Mouse (Mus musculus) neutrophil, adult 5-6 weeks (primary cell): ENCODE measurements at regions not wholly inside any gene's neighbourhood (a gene's known extent, or its start where the extent isn't known, plus 50 kb on each side); places are given as distances from the start of the nearest gene placed in this dataset.

Experiments
- ATAC-seq: fragments of 151-379, 151-347 bp; 2 replicates; pipeline ENCODE4 v1.8.0; 2017; ENCODE audit warnings: mild to moderate bottlenecking, moderate TSS enrichment; ENCODE audit not compliant: insufficient number of reproducible peaks, poor library complexity, low FRiP score, severe bottlenecking; ENCODE audit errors: extremely low read depth

DNA sequence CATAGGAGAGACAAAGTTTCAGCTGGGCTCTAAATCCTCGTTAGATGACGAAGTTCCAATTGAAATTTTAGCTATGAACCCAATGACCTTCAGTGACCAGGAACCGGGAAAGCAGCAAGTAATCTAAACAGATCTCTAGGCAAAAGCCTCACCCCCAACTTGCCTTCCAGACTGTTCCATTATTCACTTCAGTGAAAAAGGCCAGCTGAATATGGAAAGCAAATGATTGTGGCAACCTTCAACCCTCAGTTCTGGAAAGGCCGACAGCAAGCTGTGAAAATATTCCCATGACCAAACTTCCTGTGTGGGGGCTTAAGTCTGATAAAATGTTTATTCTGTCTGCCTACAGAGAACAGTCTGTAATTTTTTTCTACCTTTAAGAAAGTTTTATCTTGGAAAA is 252.5 kb upstream of the Nrip1 start:
- ATAC-seq, result no peak

DNA sequence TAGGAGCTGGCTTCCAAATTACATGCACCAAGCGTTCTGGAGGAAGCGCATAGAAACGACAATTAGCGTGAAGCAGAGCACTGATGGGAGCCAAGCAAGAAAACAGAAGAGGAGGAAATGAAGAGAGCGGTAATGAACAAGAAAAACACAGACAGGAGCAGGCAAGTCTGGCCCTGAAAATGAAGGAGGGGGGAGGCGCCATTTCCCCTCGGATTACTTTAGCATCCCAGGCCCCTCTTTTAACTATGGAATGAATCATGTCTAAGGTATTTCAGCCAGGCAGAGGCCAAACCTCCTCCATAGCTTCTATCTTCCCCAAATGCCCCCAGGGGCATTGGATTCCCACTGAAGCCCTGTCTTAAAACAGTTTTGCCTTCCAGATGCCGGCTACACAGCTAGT is 248.1 kb upstream of the Nrip1 start:
- ATAC-seq, result no peak

DNA sequence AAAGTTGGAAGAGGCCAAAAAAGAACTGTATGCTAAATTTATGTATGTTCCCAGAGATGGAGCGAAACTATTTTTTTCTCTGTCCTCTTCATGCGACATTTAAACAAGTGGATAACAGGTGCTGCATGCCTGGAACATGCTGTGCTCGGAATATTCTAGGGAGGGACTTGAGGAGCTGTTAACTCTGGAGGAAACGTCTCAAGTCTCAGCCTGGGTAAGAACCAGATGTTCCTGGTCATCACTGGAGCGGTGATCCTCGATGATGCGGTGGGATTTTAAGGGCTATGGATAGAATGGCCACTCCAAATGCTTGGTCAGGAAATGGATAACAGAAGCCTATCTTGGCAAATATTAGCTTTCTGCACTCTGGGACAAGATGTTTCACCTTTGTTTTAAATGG is 244.7 kb upstream of the Nrip1 start:
- no peak for ATAC-seq

DNA sequence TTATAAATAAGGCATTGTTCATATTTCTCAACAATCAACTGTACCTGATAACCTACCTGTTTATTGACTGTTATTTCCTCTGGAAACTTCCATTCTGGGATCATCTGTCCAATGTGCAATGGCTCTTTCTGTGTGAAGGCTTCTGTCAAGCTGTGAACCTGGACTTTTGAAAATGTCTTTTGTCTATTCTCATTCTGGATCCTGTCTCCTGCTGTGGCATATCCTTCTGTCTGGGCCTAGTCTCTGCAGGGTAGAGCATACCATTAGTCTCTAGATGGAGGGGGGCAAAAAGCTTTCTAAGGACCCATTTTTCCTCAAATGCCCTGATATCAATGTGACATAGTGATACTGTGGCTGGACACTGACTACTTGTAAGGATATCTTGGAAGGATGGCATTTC is 237.4 kb upstream of the Nrip1 start:
- no peak for ATAC-seq

DNA sequence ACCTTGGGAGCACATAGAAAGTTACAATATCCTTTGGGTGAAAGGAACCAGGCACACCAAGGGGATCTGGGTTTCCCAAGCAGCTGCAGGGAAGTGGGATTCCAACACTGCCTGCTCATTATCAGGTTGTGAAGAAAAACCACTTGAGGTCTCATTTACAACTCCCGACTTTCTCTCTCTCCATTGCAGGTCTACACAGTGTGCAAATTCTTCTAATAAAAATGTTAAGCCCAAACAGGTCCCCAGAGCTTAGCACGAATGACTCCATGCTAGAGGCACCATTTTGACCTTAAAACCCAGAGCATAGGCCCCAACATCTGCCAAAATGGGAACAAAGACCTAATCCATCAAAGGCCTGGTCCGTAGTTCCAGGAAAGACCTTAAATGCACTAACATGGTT is 231.3 kb upstream of the Nrip1 start:
- ATAC-seq, result no peak

DNA sequence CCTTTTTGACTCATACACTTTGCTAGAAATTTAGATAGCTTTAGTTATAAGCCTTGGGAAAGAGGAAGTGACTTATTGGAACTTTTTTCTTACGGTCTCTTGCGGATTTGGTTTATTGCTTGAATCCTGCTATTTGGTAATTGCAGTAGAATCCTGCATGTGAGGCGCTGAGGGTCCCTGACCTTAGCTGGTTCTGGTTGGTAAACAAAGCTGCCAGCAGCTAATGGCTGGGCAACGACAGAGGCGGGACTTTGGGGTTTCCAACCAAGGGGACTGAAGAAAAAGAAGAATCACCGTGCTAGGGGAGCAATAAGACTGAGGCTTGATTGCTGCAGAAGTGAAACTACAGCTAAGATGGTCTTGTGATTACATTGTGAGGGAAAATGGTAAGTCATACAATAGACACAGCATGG is 230.2 kb upstream of the Nrip1 start:
- peak; percentile 82 for ATAC-seq

DNA sequence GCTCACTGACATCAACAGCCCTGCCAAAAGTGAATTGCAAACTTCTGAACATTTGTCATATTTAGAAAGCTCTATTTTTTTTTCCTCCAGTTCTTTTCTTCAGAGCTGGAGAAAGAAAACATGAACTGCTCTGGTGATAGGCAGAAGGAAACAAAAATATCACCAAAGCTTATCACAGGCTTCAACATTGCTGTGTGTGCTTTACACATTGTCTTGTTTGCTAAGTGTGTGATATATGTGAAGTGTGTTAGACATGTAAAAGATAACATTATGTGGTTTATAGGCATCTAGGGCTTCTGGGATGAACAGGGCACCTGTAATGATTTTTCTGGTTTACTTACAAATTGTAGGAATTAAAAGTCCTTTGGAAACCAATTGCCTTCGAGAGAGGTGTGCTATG is 229.8 kb upstream of the Nrip1 start:
- no peak for ATAC-seq

DNA sequence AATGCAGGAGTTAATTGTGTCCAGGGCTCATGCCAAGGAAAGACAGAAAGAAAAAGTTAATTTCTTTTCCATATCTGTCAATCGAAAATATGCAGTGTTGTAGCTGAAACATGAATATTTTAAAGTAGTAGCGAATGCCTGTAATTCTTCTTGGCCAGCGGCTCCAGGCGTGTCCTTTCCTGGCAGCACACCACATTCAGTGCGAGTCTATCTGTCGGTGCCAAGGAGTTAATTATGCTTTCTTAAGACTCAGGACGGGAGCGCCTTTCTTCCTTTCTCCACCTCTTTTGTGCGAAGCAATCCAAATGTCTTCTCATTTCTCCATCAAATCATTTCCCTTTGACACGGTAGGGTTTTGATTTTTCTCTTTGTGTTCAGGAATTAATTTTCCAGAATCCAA is 226.5 kb upstream of the Nrip1 start:
- no peak for ATAC-seq

DNA sequence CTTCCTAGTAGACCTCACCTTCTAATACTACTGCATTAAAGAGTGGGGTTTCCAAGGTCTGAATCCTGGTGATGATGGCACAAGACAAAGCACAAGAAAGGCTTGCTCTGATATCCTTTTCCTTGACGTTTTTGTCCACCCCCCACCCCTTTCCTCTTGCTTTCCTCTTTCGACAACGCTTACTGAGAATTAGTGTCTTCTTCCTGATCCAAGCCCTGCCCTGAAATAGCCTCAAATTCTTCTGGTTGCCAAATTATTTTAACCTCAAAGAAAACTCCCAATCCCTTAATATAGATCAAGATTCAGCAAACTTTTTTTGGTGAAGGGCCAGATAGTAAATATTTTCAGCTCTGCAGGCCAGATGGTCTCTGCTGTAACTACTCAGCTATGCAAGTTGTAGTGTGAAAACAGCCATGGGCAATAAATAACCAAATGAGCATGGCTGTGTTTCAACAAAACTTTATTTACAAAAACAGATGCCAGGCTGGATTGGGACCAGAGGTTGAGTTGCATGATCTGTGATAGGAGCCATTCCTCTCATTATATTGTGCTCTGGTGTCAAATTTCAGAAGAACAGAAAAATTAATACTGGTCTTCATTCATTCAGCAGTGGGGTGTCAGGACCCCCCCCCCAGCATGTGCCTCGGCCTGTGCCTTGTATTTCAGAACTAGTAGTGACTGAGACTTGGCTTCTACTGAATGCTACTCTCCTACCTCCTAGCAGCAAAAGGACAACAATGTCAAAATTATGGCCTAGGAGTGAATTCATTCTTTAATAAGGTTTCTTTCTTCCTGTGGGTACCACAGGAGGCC is 218.5 kb upstream of the Nrip1 start:
- no peak for ATAC-seq

DNA sequence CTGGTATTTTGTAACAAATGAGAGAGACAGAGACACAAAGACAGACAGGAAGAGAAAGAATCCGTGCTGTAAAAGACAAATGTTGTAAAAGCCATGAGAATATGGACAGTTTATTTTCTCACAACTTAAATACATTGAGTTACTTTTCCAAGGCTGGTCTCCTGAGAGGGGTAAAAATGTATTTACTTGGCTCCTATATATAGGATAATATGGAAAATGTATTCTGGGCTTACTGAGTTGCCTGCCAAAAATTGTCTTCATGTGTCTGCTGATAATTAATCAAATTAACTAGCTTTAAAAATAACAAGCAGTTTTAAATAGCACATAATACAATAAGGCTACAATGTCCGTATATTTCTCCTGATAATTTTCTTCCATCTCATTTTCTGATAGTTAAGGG is 216.2 kb upstream of the Nrip1 start:
- no peak for ATAC-seq

DNA sequence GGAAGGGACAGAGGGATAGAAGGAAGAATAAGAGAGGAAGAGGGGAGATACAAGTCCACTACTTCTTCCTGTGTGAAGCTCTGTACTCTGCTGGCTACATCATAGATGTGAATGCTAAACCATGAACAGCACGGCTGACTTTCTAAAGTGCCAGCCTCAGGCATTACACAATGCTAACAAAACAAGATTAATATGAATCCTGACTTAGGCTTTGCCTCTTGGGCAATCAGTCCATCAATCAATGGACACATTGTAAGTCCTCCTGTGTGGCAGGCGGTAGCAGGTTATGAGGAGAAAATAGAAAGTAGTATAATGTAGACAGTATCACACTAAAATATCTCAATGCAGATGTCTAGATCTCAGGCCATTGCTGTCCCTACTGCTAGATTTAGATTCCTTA is 203.6 kb upstream of the Nrip1 start:
- no peak for ATAC-seq

DNA sequence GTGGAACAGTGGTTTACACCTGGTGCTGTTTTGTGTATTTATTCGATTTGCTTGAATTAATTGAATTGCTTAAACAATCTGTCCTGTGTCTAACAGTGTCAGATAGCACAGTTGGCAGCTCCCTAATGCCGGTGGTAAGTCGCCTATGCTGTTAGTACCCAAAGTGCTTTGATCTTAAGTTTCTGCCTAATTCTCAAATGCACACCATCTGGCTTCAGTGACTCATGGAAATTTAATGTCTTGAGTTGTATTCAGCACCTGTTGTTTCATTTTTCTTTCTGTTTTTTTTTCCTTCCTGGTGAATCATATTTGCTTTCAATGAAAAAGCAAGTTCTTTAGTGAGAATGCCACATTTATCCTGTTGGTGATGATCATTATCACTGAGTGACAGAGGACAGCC is 201.7 kb upstream of the Nrip1 start:
- ATAC-seq, result no peak

DNA sequence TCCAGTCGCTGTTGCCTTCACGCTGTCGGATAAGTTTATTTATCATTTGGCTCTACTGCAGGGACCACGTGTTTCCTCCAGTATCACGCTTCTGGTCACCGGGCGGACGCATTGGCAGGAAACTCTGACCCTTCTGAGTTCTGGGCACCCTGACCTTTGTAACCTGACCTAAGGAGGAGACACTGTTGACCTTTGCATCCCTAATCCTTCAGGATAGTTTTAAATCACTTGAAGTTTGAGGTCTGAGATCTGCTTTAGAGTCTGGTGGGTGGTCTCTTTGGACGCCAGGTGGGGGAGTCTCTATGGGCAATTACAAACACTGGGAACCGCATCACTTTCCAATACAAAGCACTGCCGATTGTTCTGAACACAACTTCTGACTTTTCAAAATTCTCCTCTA is 192.6 kb upstream of the Nrip1 start:
- ATAC-seq, result no peak

DNA sequence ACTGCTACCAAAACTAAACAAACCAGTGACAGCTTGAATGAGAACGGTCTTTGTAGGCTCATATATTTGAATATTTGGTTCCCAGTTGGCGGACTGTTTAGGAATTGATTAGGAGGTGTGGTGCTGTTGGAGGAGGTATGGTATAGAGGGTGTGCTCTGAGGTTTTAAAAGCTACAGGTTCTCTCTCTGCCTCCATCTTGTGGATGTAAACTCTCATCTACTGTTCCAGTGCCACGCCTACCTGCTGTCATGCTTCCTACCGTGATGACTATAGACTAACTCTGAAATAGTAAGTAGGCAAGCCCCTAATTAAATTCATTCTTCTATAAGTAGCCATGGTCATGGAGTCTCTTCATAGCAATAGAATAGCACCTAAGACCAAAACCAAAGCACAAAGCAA is 181.2 kb upstream of the Nrip1 start:
- no peak for ATAC-seq

DNA sequence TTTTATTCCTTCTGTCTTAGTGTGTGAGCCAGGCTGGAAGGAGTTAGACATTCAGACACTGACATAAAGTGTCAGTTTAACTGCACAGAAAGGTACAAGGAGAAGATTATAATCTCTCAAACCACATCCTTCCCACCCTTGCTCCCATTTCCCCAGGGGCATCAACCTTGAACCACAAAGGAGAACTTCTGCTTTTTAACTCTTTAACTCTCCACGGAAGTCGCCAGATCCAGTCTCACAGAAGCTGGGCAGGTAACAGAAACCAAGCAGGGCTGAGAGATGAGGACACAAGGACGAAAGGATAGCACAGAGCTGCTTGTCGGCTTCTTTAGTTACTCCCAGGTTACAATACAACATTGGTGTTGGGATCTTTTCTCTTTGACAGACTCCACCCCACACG is 176.0 kb upstream of the Nrip1 start:
- ATAC-seq, result peak; percentile 64

DNA sequence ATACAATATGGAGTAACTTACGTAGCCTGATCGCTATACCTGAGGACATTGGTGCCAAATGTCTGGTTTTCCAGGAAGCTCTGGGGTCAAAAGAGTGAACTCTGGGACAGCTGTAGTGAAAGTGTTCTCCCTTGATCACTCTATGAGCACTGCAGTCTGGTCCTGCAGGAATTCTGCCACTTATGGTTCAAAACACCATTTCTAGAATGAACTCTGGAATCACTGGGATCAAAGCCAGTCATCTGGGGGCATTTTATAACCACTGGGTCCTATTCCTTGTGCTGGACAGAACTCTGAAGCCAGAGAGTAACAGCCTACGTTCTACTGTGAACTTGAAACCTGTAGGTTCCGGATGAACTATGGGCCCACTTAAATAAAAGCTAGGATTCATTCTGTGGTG is 173.5 kb upstream of the Nrip1 start:
- ATAC-seq, result no peak

DNA sequence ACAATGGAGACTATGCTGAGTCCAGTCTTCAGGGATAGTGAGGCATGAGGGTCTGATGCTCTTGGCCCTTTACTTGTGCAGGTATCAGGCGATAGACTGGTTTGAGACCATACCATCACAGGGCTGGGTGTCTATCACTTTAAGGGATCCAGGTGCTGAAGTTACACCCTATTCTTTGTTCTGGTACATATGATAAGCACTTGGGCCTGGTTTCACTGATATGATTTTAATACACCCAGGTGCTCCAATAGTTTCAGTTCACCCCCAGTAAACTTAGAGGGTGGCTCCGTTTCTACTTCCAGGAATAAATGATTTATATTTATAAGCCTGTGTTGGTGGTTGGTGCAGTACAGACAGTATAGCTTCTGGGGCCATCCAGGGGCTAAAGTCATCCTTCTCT is 173.0 kb upstream of the Nrip1 start:
- ATAC-seq, result no peak

DNA sequence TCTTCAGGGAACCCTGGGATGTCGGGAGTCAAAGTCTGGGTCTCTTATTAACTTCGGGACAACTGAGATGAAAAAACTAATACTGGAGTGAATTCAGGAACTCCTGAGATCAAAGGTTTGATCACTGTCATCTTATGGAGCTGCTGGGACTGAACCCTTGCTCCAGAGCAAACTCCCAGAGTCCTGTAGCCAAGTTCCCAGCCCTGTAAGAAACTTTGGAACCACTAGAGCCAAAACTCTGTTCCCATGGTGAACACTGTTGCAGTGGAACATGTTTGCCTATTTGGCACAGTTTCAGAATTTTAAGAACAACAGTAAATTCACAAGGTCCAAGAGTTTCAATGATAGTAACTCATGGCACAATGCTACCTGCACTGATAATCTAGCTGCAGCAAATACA is 172.3 kb upstream of the Nrip1 start:
- ATAC-seq, result no peak

DNA sequence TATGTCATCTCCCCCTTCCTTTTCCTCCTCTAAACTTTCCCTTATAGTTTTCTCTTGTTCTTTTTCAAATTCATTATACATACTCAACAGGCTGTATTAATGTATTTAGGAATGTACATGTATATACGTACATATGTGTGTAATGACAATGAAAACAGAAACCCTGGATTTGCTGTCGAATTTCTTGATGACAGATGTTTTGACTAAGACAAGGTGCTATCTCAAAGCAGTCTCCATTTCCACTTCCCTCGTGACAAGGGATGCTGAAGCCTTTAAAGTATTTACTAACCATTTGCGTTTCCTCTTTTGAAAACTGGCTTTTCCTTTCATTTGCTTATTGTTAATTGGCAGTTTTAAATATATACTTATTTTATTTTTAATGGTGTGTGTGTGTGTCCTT is 171.3 kb upstream of the Nrip1 start:
- no peak for ATAC-seq

DNA sequence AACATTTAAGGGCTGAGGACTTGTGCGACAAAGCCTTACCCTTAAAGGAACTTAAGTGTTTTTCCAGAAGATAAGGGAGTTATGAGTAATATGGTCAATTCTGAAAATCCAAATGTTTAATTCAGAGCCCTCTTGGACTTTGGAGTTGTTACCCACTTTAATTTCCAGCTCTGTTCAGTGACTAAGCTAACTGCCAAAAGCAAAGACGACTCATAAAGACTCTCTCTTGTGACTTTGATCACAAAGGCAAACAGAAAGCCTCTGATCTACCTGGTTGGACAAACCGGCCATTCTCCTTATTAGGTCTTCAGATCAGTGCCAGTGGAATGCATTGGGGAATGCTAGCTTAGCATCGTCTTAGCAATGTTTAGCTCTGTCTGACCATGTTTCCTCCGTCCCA is 167.3 kb upstream of the Nrip1 start:
- no peak for ATAC-seq

DNA sequence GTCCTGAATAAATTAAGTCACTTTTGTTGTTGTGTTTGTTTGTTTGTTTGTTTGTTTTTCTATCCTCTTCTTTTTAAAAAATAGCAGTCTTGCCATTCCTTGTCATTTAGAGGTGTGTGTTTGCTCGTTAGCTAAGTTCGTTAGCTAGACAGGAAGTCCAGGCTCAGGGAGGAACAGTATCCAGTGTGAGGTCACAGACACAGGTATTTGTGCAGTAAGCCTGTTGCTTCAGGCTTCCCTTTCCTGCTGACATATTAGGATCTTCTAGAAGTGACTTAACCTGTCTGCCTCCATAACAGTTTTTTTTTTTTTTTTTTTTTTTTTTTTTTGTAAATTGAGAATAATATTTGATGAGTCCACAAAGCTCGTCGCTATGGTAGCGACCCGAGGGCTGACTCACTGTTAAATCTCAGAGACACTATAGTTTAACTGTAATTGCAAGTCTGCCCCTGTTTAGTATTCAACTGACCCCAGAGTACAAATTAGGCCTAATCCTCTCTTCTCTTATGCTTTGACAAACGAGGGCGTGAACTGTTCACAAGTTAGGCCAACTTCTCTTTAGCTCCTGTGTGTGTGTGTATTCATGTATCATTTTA is 166.8 kb upstream of the Nrip1 start:
- no peak for ATAC-seq
